Mouse (Mus musculus) spleen, embryonic (tissue): ENCODE measurements around the gene Mybphl.

ENCODE experiments used
- CTCF ChIA-PET: fragments of 350-600 bp; sonication (Branson Sonifier 250); formaldehyde crosslinking; loops from one replicate; lab custom pipeline; 2022; lab: Charles Lee

Gene Mybphl

GRCm38 (mm10) chr3:108364270-108364995 is at the start of gene Mybphl:
Gene Mybphl (plus strand): TSS chr3:108364911.
- CTCF ChIA-PET, result no interaction called here

- CTCF ChIA-PET, result no interaction called here
These were observed 46.2 kb upstream of the Mybphl start for GRCm38 (mm10) chr3:108318517-108318916.

- CTCF ChIA-PET, result no interaction called here
These were observed 43.0 kb upstream of the Mybphl start for GRCm38 (mm10) chr3:108321671-108322070.

GRCm38 (mm10) chr3:108322136-108322535 is 42.6 kb upstream of the Mybphl start:
- CTCF ChIA-PET, result no interaction called here

GRCm38 (mm10) chr3:108322962-108323361 is 41.7 kb upstream of the Mybphl start:
- CTCF ChIA-PET, result no interaction called here

GRCm38 (mm10) chr3:108324837-108325236 is 39.9 kb upstream of the Mybphl start:
- CTCF ChIA-PET, result no interaction called here

- CTCF ChIA-PET, result no interaction called here
These were observed 39.2 kb upstream of the Mybphl start for GRCm38 (mm10) chr3:108325521-108325920.

GRCm38 (mm10) chr3:108327275-108327674 is 37.4 kb upstream of the Mybphl start:
- CTCF ChIA-PET, result no interaction called here

GRCm38 (mm10) chr3:108327916-108328315 is 36.8 kb upstream of the Mybphl start:
- CTCF ChIA-PET, result interaction anchor here (0.6 kb wide), 1 partner anchor 94 kb away, joined by 14 read pairs; no protein-coding TSS in a partner anchor

GRCm38 (mm10) chr3:108328441-108328841 is 36.3 kb upstream of the Mybphl start:
- CTCF ChIA-PET, result interaction anchor here (0.6 kb wide), 1 partner anchor 94 kb away, joined by 14 read pairs; no protein-coding TSS in a partner anchor

- CTCF ChIA-PET, result interaction anchor here (0.7 kb wide), 1 partner anchor 238 kb away, joined by 4 read pairs; no protein-coding TSS in a partner anchor
These were observed 33.9 kb upstream of the Mybphl start for GRCm38 (mm10) chr3:108330812-108331211.

GRCm38 (mm10) chr3:108336878-108337277 is 27.8 kb upstream of the Mybphl start:
- CTCF ChIA-PET, result no interaction called here

- CTCF ChIA-PET, result no interaction called here
These were observed 23.7 kb upstream of the Mybphl start for GRCm38 (mm10) chr3:108341040-108341439.

- CTCF ChIA-PET, result no interaction called here
These were observed 22.5 kb upstream of the Mybphl start for GRCm38 (mm10) chr3:108342185-108342584.

GRCm38 (mm10) chr3:108345855-108346254 is 18.9 kb upstream of the Mybphl start:
- CTCF ChIA-PET, result no interaction called here

- CTCF ChIA-PET, result no interaction called here
These were observed 16.3 kb upstream of the Mybphl start for GRCm38 (mm10) chr3:108348376-108348775.

- CTCF ChIA-PET, result no interaction called here
These were observed 9.5 kb upstream of the Mybphl start for GRCm38 (mm10) chr3:108355245-108355644.

GRCm38 (mm10) chr3:108357051-108357450 is 7.7 kb upstream of the Mybphl start:
- CTCF ChIA-PET, result no interaction called here

- CTCF ChIA-PET, result no interaction called here
These were observed 6.3 kb upstream of the Mybphl start for GRCm38 (mm10) chr3:108358445-108358844.

GRCm38 (mm10) chr3:108360894-108361293 is 3.8 kb upstream of the Mybphl start:
- CTCF ChIA-PET, result interaction anchor here (0.7 kb wide), 1 partner anchor 24 kb away, joined by 3 read pairs; no protein-coding TSS in a partner anchor

GRCm38 (mm10) chr3:108363626-108364025 is 1.1 kb upstream of the Mybphl start:
- CTCF ChIA-PET, result no interaction called here

- CTCF ChIA-PET, result no interaction called here
These were observed 2.5 kb downstream of the Mybphl start for GRCm38 (mm10) chr3:108367173-108367572.

GRCm38 (mm10) chr3:108367828-108368227 is 3.1 kb downstream of the Mybphl start:
- CTCF ChIA-PET, result no interaction called here
